Mouse (Mus musculus) intestine, embryonic 16.5 days (tissue): ENCODE results near the gene Slc25a22. TPM values are rescaled to one million over a fixed set of nuclear protein-coding genes. Genes with fewer than 3 reads are reported as not detected.
A peak's percentile ranks its signal among the peaks of the same experiment; 100 is the strongest.

ENCODE experiments used
- ATAC-seq: fragments of 200-750 bp; cut with Nextera tagmentation; 2 replicates; pipeline ENCODE4 v1.8.0; 2017; ENCODE audit warnings: moderate TSS enrichment, moderate library complexity
- H3K27ac ChIP-seq: fragments of 300-500 bp; sonication (generic); 2 replicates; pipeline ENCODE4 v1.5.1; 2014; ENCODE audit warnings: mild to moderate bottlenecking, low read length
- H3K27me3 ChIP-seq: fragments of 300-500 bp; sonication (generic); replicated peaks from 2 replicates; pipeline ENCODE4 v1.6.1; 2014; ENCODE audit warnings: low read length, control low read depth, mixed read lengths; ENCODE audit not compliant: control insufficient read depth, insufficient read depth
- H3K36me3 ChIP-seq: fragments of 300-500 bp; sonication (generic); 2 replicates; pipeline ENCODE4 v1.6.1; 2014; ENCODE audit warnings: low read length, control low read depth; ENCODE audit not compliant: control insufficient read depth, insufficient read depth
- H3K4me1 ChIP-seq: fragments of 300-500 bp; sonication (generic); 2 replicates; pipeline ENCODE4 v1.6.1; 2014; ENCODE audit warnings: low read length, control low read depth, mixed read lengths; ENCODE audit not compliant: control insufficient read depth, insufficient read depth
- H3K4me2 ChIP-seq: fragments of 300-500 bp; sonication (generic); 2 replicates; pipeline ENCODE4 v1.6.1; 2014; ENCODE audit warnings: low read depth, low read length, control low read depth
- H3K4me3 ChIP-seq: fragments of 300-500 bp; sonication (generic); 2 replicates; pipeline ENCODE4 v1.5.1; 2014; ENCODE audit warnings: mild to moderate bottlenecking, low read length
- H3K9ac ChIP-seq: fragments of 300-500 bp; sonication (generic); 2 replicates; pipeline ENCODE4 v1.6.1; 2014; ENCODE audit warnings: low read depth, low read length
- H3K9me3 ChIP-seq: fragments of 300-500 bp; sonication (generic); 2 replicates; pipeline ENCODE4 v1.6.1; 2016; ENCODE audit warnings: low read length, control low read depth; ENCODE audit not compliant: control insufficient read depth
- WGBS: fragments of 180-500 bp; shearing (Covaris S2); extraction: QIAGEN DNeasy Blood & Tissue Kit; methylation state at CpG from one replicate; pipeline ENCODE4 v1.1.7; 2014; 5-methylcytosine and 5-hydroxymethylcytosine counted together
- polyA plus RNA-seq: library from polyadenylated mRNA; unstranded; fragments of >200 nt; fragmentation: Nextera tagmentation; extraction: Ambion mirVana; gene quantifications from 2 replicates; pipeline ENCODE4 v1.2.1, GENCODE M21; 2015

The Slc25a22 gene
- polyA plus RNA-seq, 1 experiment from 2014 or later = 34.6 TPM

DNA sequence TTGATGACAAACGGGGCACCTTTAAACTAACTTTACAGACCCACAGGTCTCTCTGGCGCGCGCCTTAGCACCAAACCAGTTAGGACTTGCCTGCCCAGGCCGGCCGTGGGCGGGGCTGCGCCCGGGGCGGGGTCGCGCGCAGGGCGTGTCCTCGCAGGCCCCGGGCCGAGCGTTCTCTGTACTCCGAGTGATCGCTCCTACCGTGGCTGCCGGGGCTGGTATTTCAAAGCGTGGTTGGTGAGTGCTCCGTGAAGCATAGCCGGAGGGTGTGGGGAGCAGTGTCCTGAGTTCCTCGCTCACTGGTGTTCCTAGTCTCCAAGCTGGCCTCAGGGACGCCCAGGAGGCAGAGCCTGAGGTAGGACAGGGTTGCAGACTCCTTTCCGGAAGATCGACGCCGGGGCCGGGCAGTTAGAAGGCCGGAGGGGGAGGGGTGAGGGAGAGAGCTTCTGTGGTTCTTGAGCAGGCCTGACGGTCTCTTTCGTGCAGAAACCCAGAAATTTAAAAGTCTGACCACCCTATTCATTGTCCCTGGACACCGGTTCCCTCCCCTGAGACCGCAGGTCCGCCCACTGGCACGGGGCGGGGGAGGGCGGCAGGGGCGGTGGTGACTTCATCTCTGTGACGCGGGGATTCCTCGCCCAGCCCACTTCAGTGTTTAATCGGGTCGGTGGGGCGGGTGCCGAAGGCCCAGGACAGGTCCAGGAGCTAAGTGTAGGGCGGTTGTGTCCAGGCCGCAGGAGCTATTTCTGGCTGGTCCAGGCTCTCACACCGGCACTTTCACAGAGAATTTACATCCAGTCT lies 29.7 kb upstream of the Slc25a22 start, which contains the start of gene Cd151:
Gene Cd151, plus strand, starts transcription at position 163 of the 801 bp plus-strand sequence.
- Histone ChIP-seq H3K9me3 (no peaks in the 10 kb centered on the region), H3K27me3 (peaks cover 20% of the 10 kb centered on the region), H3K4me2 (peak within 1 kb of the TSS; percentile 82), H3K27ac (peak within 1 kb of the TSS; percentile 78), H3K4me3 (peak within 1 kb of the TSS; percentile 85), H3K4me1 (peaks cover 23% of the 10 kb centered on the region), H3K9ac (peak within 1 kb of the TSS; percentile 92), H3K36me3 (peaks cover 7% of the 10 kb centered on the region; the same call in 1 of the 2 replicates)
- ATAC-seq = peak; percentile 81
- WGBS = under 1% methylated on average over 50 of the region's 52 CpGs

DNA sequence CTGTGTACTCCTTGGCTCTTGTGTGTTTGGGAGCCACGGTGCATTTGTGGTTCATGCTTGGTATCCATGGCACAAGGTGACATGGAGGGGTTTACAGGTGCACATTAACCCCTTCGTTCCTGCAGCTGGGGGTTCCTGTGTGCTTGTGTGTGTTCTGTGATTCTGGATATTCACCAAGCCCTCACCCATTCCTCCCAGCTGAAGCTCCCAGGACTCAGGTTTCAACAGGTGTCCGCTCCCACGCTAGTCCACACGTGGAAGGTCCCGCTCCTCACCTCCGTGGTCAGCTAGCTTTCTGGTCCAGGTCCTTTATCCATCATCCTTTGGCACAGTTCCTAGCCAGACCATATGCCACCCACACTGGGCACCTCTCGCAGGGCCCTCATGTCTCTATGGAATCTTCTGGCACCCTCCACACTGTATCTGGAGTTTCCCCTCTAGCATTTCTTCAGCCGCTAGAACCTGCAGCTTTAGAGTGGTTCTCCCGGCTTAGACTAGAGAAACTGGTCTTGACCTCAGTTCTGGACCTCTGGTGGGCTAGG lies 29.0 kb upstream of the Slc25a22 start:
- Histone ChIP-seq H3K36me3 (peaks cover 7% of the 10 kb centered on the region; the same call in 1 of the 2 replicates), H3K4me2 (peak overlapping the region; percentile 82), H3K9ac (peak overlapping the region; percentile 92), H3K4me1 (peaks cover 29% of the 10 kb centered on the region), H3K9me3 (no peaks in the 10 kb centered on the region), H3K27me3 (peaks cover 20% of the 10 kb centered on the region), H3K27ac (peak overlapping the region; percentile 78; the same call in 1 of the 2 replicates), H3K4me3 (peak overlapping the region; percentile 85)
- no peak for ATAC-seq
- 59% methylated on average over 10 of the region's 10 CpGs for WGBS

DNA sequence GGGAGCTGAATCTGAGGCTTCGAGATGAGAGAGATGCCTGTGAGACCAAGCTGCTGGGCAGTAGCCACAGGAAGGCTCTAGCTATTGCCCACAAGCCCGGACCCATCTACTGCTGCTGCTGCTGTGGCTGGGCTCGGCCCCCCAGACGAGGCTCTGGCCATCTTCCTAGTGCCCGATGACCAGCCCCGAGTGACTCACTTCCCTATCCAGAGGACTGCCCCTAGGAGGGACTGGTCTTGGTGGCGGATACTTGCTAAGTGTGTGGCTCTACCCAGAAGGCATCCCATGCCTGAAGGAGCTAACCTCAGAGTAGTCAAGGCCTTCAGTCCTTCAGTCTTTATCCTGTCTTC lies 28.3 kb upstream of the Slc25a22 start:
- ATAC-seq = no peak
- peaks cover 21% of the 10 kb centered on the region for H3K27me3 ChIP-seq
- peaks cover 35% of the 10 kb centered on the region for H3K4me1 ChIP-seq
- peaks cover 5% of the 10 kb centered on the region; the same call in 1 of the 2 replicates for H3K36me3 ChIP-seq
- no peak overlapping the region for H3K4me2 ChIP-seq
- 85% methylated on average over 7 of the region's 7 CpGs for WGBS
- no peak overlapping the region for H3K4me3 ChIP-seq
- no peak overlapping the region for H3K27ac ChIP-seq
- H3K9me3 ChIP-seq = no peaks in the 10 kb centered on the region
- no peak overlapping the region for H3K9ac ChIP-seq

DNA sequence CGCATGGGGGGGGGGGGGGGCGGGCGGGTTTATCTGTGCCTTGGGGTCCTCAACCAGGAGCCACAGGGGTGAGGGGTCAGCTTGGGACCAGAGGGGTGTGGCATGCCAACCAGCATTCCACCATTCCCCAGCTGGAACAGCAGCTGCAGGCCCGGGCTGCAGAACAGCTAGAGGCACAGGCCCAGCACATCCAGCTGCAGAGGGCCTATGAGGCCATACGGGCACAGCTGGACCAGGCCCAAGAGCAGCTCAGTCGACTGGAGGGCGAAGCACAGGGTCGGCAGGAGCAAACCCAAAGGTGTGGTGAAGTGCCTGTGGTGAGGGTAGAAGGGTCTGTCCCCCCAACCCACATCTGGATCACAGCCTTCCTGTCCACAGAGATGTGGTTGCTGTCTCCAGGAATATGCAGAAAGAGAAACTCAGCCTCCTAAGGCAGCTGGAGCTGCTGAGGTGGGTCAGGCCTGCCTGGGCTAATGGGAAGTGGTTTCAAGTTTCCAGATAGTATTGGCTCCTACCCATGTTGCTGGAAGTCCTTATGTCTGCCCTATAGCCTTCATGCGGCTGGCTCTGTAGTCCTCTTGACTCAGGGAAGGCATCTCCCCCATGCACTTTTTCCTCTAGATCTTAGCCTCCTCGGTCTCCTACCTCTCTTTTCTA lies 27.8 kb upstream of the Slc25a22 start:
- 44% methylated on average over 10 of the region's 10 CpGs for WGBS
- no peak overlapping the region for H3K4me3 ChIP-seq
- H3K4me2 ChIP-seq = no peak overlapping the region
- ATAC-seq = no peak
- H3K27me3 ChIP-seq = peaks cover 25% of the 10 kb centered on the region
- peaks cover 3% of the 10 kb centered on the region; the same call in 1 of the 2 replicates for H3K36me3 ChIP-seq
- no peak overlapping the region for H3K27ac ChIP-seq
- H3K4me1 ChIP-seq = peaks cover 40% of the 10 kb centered on the region
- no peaks in the 10 kb centered on the region for H3K9me3 ChIP-seq
- peak overlapping the region; percentile 15; the same call in 1 of the 2 replicates for H3K9ac ChIP-seq

DNA sequence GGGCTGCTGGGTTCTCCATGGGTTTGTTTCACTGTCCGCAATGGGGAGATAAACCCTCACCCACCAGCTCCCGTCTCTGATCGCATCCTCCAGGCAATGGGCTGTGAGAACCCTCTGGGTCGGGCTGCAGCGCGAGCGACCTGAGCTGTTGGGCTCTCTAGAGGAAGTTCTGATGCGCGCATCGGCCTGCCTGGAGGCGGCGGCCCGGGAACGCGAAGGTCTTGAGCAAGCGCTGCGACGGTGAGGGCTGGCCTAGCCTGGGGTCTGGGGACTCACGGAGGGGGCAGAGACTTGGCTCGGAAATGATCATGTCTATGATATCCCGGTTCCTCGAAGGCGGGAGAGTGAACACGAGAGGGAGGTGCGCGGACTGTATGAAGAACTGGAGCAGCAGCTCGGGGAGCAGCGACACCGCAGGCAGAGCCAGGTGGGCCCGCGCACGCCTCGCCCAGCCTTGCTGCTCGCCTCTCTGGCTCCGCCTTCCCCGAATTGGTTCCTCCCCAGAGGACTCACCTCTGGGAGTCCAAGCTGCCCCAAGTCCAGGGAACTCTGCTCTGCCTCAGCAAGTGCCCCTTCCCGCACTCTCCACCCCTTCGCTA lies 27.0 kb upstream of the Slc25a22 start:
- Histone ChIP-seq H3K4me1 (peaks cover 43% of the 10 kb centered on the region), H3K27me3 (peaks cover 25% of the 10 kb centered on the region), H3K4me2 (peak overlapping the region; percentile 26), H3K4me3 (peak overlapping the region; percentile 11; the same call in 1 of the 2 replicates), H3K9ac (peak overlapping the region; percentile 15; the same call in 1 of the 2 replicates), H3K27ac (no peak overlapping the region), H3K36me3 (peaks cover 1% of the 10 kb centered on the region; the same call in 1 of the 2 replicates), H3K9me3 (no peaks in the 10 kb centered on the region)
- 13% methylated on average over 38 of the region's 38 CpGs for WGBS
- ATAC-seq = no peak

DNA sequence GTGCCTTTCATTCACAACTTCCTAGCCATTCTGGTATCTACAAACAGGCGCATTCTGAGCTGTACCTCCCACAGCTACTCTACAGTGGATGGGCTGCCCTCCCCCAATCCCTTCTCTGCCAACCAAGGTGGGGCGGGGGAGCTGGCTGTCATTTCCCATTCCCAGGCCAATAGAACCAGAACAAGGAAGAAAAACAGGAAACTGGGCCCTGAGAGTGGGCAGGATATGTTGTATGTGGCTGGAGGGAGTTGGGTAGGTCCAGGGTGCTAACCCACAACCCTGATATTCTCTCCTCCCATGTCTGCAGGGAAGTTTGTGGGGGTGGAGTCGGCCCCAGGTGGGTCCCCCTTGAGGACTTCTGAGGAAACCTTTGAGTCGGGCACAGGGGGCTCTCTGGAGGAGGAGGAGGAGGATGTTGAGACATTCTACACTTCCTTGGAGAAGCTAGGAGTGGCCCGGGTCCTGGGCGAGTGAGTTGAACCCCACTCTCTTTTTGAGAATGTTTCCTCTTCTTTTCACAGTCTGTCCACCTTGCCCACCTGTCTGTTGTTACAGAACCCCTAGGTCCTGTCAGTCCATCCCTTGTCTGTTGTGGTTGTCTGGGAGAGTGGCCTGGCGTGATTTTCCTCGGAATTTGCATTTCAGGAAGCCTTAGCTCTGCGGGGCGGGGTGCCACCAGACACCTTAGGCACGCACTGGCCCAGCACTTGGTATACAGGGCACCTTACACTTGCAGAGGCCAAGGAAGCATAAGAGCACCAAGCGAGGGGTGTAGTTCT lies 26.3 kb upstream of the Slc25a22 start:
- WGBS = 42% methylated on average over 12 of the region's 12 CpGs
- H3K27ac ChIP-seq = no peak overlapping the region
- 0 out of 2 replicates have a peak overlapping the region, but pooled peaks have one; percentile 15 for H3K9ac ChIP-seq

DNA sequence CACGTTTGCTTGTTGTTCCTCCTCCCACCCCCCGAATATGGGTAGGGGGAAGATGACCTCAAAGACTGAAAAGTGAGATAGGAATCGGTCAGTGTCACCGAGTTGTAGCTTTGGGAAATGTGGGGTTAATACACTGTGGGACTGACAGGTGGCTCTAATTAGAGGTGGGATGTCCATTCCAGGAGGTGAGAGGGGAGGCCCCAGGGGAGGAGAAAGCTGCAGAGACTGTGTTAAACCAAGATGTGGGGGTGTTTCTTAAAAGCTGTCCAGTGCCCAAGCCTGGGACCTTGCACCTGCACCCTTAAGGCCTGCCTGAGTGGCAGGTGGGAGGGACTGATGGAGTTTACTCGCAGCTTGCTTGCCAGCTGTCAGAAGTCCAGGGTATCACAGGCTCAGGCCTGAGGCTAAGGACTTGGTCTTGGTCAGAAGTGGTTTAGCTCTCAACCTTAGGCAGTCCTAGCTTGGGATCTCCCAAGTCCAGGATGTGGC lies 24.7 kb upstream of the Slc25a22 start:
- peak overlapping the region; percentile 60 for H3K4me3 ChIP-seq
- peaks cover 25% of the 10 kb centered on the region for H3K27me3 ChIP-seq
- peak overlapping the region; percentile 9; the same call in 1 of the 2 replicates for H3K27ac ChIP-seq
- WGBS = 19% methylated on average over 5 of the region's 5 CpGs
- H3K4me1 ChIP-seq = peaks cover 33% of the 10 kb centered on the region
- H3K36me3 ChIP-seq = peaks cover 4% of the 10 kb centered on the region; the same call in 1 of the 2 replicates
- peak overlapping the region; percentile 94 for H3K4me2 ChIP-seq
- ATAC-seq = peak; percentile 2; the same call in 1 of the 2 replicates
- peak overlapping the region; percentile 77 for H3K9ac ChIP-seq
- H3K9me3 ChIP-seq = no peaks in the 10 kb centered on the region

More for the DNA sequence above, 26.3 kb upstream of the Slc25a22 start:
- Histone ChIP-seq H3K36me3 (peaks cover 4% of the 10 kb centered on the region; the same call in 1 of the 2 replicates), H3K9me3 (no peaks in the 10 kb centered on the region), H3K4me3 (peak overlapping the region; percentile 11), H3K27me3 (peaks cover 25% of the 10 kb centered on the region), H3K4me2 (peak overlapping the region; percentile 26; the same call in 1 of the 2 replicates), H3K4me1 (peaks cover 36% of the 10 kb centered on the region)
- ATAC-seq = no peak

DNA sequence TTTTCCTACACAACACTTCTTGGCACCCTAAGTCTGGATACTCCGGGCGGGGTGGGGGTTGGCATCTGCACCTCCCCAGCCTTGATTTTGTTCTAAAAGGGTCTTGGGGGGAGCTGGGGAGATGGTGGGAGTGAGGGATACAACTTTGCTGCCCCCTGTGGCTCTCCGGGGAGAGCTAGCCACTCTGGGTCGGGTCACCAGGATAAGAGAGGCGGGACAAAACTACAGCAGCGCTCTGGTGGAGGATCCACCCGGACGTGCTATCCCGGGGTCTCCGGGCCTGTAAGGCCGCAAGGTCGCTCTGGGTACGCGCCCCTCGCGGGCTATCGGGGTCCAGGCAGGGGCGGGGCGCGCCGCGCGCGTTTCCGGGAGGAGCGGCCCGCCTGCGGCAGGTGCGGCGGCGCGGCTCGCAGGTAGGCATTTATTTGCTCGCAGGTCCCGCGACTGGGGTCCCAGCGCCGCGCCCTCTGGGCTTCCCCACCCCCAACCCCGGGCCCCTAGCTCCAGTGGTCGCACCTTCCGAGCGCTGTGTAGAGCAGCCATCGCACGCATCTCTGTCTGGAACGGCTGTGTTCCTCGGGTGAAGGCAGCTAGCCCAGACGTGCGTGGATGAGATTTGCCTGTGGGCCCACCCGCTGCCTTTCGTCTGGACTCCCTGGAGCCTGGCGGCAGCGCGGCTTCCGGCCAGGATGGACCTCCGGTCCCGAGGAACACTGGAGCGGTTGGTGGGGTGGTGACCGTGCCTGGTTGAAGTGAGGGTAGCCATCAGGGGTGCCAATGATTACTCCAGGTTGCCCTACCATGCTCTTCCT lies 24.0 kb upstream of the Slc25a22 start:
- 3% methylated on average over 59 of the region's 59 CpGs for WGBS
- ATAC-seq = 0 out of 2 replicates have a peak, but pooled peaks have one; percentile 9
- no peaks in the 10 kb centered on the region for H3K9me3 ChIP-seq
- H3K9ac ChIP-seq = peak overlapping the region; percentile 77
- H3K36me3 ChIP-seq = peaks cover 4% of the 10 kb centered on the region; the same call in 1 of the 2 replicates
- peak overlapping the region; percentile 94 for H3K4me2 ChIP-seq
- H3K27ac ChIP-seq = peak overlapping the region; percentile 9
- H3K27me3 ChIP-seq = peaks cover 25% of the 10 kb centered on the region
- peak overlapping the region; percentile 60 for H3K4me3 ChIP-seq
- H3K4me1 ChIP-seq = peaks cover 28% of the 10 kb centered on the region
